Mouse (Mus musculus): ENCODE measurements at regions not wholly inside any gene's neighbourhood (a gene's known extent, or its start where the extent isn't known, plus 50 kb on each side); places are given as distances from the start of the nearest gene placed in this dataset.

DNA sequence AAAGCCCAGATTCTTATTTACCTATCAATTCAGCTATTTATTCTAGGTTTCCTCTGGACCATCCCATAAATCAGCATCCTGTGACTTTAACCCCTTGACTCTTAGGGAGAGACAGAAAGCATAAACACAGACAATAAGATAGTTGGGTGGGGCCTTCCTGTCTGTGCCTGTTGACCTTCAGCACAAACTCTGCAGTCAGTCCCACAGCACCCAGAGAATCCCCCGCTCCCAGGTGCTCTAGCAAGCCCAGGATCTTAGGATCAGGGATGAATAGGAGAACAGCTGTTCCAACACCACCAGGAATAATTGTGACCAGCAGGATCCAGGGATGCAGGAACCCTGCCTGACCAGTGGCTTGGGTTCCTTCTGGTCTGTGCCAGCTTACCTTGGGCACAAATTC is 107.8 kb downstream of the Basp1 start:
- 84% methylated on average over 1 of the region's 1 CpGs for WGBS
- no peaks in the 10 kb centered on the region; the same call in 1 of the 2 replicates for H3K27me3 ChIP-seq (ENCODE audit: control insufficient read depth, insufficient read depth, low read length)
- H3K27ac ChIP-seq (ENCODE audit: insufficient read depth, low read length): no peak overlapping the region
- no peaks in the 10 kb centered on the region for H3K4me1 ChIP-seq (ENCODE audit: control insufficient read depth, insufficient read depth, low read length)
- TF ChIP-seq POLR2A (IDR thresholded peaks at IDR 0.05; ENCODE audit: borderline replicate concordance, insufficient read depth, low read length) (no peak), CTCF (IDR thresholded peaks at IDR 0.05; ENCODE audit: borderline replicate concordance, insufficient read depth, low read depth, low read length) (no peak)
- DNase-seq: no peak
- H3K4me3 ChIP-seq (replicated peaks; ENCODE audit: insufficient read depth, low read depth, low read length): no peak overlapping the region

DNA sequence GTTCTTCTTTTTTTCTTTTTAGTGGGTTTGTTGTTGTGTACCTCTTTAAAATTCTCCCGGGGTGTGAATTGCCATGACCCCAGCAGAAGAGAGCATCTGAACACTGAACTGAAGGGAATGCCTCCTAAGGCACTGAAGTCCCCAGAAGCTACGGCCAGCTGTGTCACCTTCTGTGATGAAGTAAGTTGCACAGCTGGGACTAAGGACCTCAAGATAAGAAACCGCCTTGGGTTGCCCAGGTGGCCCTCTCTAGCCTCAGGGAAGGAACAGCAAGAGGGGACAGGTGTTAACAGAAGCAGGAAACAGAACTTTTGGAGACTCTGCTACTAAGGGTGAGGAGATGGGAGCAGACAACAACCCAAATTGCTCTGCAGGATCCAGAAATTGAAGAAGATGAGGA is 110.2 kb downstream of the Basp1 start:
- WGBS: 68% methylated on average over 3 of the region's 3 CpGs
- Histone ChIP-seq H3K4me3 (replicated peaks; ENCODE audit: insufficient read depth, low read depth, low read length) (no peak overlapping the region), H3K27ac (ENCODE audit: insufficient read depth, low read length) (no peak overlapping the region), H3K4me1 (ENCODE audit: control insufficient read depth, insufficient read depth, low read length) (no peaks in the 10 kb centered on the region), H3K27me3 (ENCODE audit: control insufficient read depth, insufficient read depth, low read length) (no peaks in the 10 kb centered on the region; the same call in 1 of the 2 replicates)
- no peak for TF ChIP-seq POLR2A (IDR thresholded peaks at IDR 0.05; ENCODE audit: borderline replicate concordance, insufficient read depth, low read length)
- no peak for TF ChIP-seq CTCF (IDR thresholded peaks at IDR 0.05; ENCODE audit: borderline replicate concordance, insufficient read depth, low read depth, low read length)
- no peak for DNase-seq

DNA sequence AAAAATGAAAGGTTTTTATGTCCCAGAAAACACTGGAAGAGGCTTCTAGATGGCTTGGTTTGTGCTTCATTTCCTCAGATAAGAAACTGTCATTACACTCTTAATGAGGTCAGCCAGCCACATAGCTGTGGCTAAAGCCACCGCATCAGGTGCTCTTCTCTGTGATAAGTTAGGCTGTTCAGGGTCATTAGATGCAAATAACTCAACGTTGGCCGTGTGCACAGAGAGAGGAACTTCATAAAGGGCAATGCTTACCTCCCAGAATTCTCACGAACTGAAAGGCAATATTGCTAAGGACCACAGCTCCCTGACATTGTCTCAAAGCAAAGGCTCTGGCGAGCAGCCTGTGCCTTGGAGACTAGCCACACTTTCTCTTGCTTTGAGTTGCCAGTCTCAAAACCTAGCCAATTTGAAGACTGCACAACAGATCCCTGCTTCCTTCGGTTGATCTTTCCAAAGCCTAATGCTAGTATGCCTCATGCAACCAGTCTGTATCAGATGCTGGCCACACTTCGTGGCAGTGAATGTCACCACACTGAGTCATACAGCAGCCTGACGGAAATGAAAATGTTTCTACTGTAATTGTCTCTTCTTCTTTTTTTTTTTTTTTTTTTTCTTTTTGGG is 110.8 kb downstream of the Basp1 start:
- TF ChIP-seq CTCF (IDR thresholded peaks at IDR 0.05; ENCODE audit: borderline replicate concordance, insufficient read depth, low read depth, low read length): no peak
- no peak for TF ChIP-seq POLR2A (IDR thresholded peaks at IDR 0.05; ENCODE audit: borderline replicate concordance, insufficient read depth, low read length)
- peak; percentile 23 to 31 for DNase-seq
- Histone ChIP-seq H3K4me3 (replicated peaks; ENCODE audit: insufficient read depth, low read depth, low read length) (no peak overlapping the region), H3K27ac (ENCODE audit: insufficient read depth, low read length) (no peak overlapping the region), H3K27me3 (ENCODE audit: control insufficient read depth, insufficient read depth, low read length) (no peaks in the 10 kb centered on the region; the same call in 1 of the 2 replicates), H3K4me1 (ENCODE audit: control insufficient read depth, insufficient read depth, low read length) (no peaks in the 10 kb centered on the region)
- WGBS: 14% methylated on average over 8 of the region's 8 CpGs

DNA sequence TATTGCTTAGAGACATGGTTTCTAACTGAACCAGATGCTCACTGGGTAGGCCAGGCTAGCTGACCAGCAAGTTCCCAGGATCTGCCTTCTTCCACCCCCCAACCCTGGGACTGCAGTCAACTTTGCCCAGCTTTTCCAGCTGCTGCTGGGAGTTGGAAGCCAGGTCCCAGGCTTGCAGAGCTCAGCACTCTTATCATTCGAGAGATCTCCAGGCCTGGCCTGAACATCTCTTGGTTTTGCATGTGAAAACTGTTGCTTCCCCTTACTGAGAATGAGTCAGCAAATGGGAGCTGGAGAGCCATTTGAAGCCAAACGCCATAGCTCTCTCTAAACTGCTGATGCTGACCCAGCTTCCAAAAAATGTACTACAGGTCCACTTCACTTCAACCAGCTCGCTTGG is 111.8 kb downstream of the Basp1 start:
- Histone ChIP-seq H3K27me3 (ENCODE audit: control insufficient read depth, insufficient read depth, low read length) (no peaks in the 10 kb centered on the region; the same call in 1 of the 2 replicates), H3K4me1 (ENCODE audit: control insufficient read depth, insufficient read depth, low read length) (no peaks in the 10 kb centered on the region), H3K27ac (ENCODE audit: insufficient read depth, low read length) (no peak overlapping the region), H3K4me3 (replicated peaks; ENCODE audit: insufficient read depth, low read depth, low read length) (no peak overlapping the region)
- no peak for TF ChIP-seq POLR2A (IDR thresholded peaks at IDR 0.05; ENCODE audit: borderline replicate concordance, insufficient read depth, low read length)
- no peak for DNase-seq
- WGBS: 75% methylated on average over 3 of the region's 3 CpGs

DNA sequence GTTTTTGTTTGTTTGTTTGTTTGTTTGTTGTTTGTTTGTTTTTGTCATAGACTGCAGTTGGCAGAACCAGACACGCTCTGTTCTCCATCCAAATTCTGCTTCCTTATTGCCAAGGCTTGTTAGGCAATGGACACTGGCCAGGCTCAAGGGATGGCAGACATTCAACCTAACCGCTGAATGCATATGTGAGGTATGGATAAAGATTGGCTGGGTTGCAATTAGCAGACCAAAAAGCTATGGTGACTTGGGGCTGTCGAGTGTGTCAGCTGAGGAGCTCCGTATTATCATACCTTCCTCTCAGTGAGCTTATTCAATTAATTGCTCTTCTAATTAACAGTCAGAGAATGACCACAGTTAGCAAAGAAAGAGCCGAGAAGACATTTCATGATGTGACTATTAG is 116.3 kb downstream of the Basp1 start:
- TF ChIP-seq POLR2A (IDR thresholded peaks at IDR 0.05; ENCODE audit: borderline replicate concordance, insufficient read depth, low read length): no peak
- no peak for TF ChIP-seq CTCF (IDR thresholded peaks at IDR 0.05; ENCODE audit: borderline replicate concordance, insufficient read depth, low read depth, low read length)
- no peaks in the 10 kb centered on the region for H3K4me1 ChIP-seq (ENCODE audit: control insufficient read depth, insufficient read depth, low read length)
- WGBS: 15% methylated on average over 5 of the region's 5 CpGs
- no peaks in the 10 kb centered on the region; the same call in 1 of the 2 replicates for H3K27me3 ChIP-seq (ENCODE audit: control insufficient read depth, insufficient read depth, low read length)
- DNase-seq: peak in 1 of 2 experiments; percentile 11
- no peak overlapping the region for H3K4me3 ChIP-seq (replicated peaks; ENCODE audit: insufficient read depth, low read depth, low read length)
- H3K27ac ChIP-seq (ENCODE audit: insufficient read depth, low read length): no peak overlapping the region

DNA sequence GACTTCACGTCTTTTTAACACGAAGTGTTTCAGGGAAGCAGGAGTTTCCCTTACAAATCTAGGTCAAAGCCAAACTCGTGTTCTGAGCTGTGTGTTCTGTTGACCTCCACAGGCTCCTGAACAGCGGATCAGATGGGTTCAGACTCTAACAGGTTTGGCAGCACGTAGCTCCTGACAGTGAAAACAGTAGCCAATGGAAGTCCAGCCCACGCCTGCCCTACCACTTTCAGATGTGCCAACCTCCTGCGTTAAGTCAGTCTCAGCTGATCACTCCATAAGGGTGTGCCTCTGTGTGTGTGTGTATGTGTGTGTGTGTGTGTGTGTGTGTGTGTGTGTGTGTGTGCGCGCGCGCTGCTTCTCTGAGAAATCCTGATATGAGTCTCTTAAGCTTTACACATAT is 116.8 kb downstream of the Basp1 start:
- Histone ChIP-seq H3K4me3 (replicated peaks; ENCODE audit: insufficient read depth, low read depth, low read length) (no peak overlapping the region), H3K27me3 (ENCODE audit: control insufficient read depth, insufficient read depth, low read length) (no peaks in the 10 kb centered on the region; the same call in 1 of the 2 replicates), H3K4me1 (ENCODE audit: control insufficient read depth, insufficient read depth, low read length) (no peaks in the 10 kb centered on the region), H3K27ac (ENCODE audit: insufficient read depth, low read length) (no peak overlapping the region)
- no peak for DNase-seq
- WGBS: 59% methylated on average over 11 of the region's 11 CpGs
- TF ChIP-seq POLR2A (IDR thresholded peaks at IDR 0.05; ENCODE audit: borderline replicate concordance, insufficient read depth, low read length) (no peak), CTCF (IDR thresholded peaks at IDR 0.05; ENCODE audit: borderline replicate concordance, insufficient read depth, low read depth, low read length) (no peak)

DNA sequence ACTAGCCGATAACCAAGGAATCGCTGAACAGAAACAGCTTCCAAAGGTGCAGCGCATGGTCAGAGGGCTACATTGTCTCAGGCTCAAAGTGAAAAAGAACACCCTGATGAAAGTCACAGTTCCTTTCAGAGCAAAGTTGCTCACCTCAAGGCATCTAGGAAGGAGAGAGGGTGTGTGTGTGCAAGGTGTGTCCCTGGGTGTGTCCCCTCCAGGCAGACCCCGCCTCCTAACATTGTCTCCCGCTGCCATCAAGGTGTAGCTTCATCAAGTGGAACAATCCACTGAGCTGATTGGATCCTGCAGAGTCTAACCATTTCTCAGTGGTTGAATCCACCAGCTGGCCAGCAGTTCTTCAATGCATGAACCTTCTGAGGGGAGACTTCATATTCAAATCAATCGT is 117.8 kb downstream of the Basp1 start:
- Histone ChIP-seq H3K27ac (ENCODE audit: insufficient read depth, low read length) (no peak overlapping the region), H3K27me3 (ENCODE audit: control insufficient read depth, insufficient read depth, low read length) (no peaks in the 10 kb centered on the region; the same call in 1 of the 2 replicates), H3K4me1 (ENCODE audit: control insufficient read depth, insufficient read depth, low read length) (no peaks in the 10 kb centered on the region), H3K4me3 (replicated peaks; ENCODE audit: insufficient read depth, low read depth, low read length) (no peak overlapping the region)
- TF ChIP-seq CTCF (IDR thresholded peaks at IDR 0.05; ENCODE audit: borderline replicate concordance, insufficient read depth, low read depth, low read length) (no peak), POLR2A (IDR thresholded peaks at IDR 0.05; ENCODE audit: borderline replicate concordance, insufficient read depth, low read length) (no peak)
- DNase-seq: no peak
- 97% methylated on average over 6 of the region's 6 CpGs for WGBS

DNA sequence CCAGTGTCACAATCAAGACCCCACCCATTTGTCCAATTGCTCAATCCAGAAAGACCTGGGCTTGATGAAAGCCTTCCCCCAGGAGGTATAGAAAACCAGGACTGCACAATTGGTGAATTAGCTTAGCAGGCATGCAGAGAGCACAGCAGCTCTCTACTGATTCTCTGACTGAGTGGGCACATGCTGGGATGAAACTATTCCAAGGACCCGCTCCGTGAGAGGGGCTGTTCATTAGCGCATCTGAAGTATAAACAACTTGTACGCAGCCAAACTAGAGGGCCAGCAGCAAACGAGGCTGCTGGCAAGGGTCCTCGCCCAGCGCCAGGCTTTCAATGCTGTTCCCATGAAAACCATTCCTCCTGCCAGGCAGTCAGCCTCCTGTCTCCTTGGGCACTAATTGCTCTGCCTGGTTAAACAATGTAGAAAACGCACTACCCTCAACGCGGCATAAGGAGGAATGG is 122.3 kb downstream of the Basp1 start:
- TF ChIP-seq POLR2A (IDR thresholded peaks at IDR 0.05; ENCODE audit: borderline replicate concordance, insufficient read depth, low read length) (no peak), CTCF (IDR thresholded peaks at IDR 0.05; ENCODE audit: borderline replicate concordance, insufficient read depth, low read depth, low read length) (no peak)
- H3K27ac ChIP-seq (ENCODE audit: insufficient read depth, low read length): no peak overlapping the region
- no peaks in the 10 kb centered on the region for H3K4me1 ChIP-seq (ENCODE audit: control insufficient read depth, insufficient read depth, low read length)
- peak in 1 of 2 experiments; percentile 17 for DNase-seq
- H3K27me3 ChIP-seq (ENCODE audit: control insufficient read depth, insufficient read depth, low read length): no peaks in the 10 kb centered on the region; the same call in 1 of the 2 replicates
- no peak overlapping the region for H3K4me3 ChIP-seq (replicated peaks; ENCODE audit: insufficient read depth, low read depth, low read length)
- WGBS: 4% methylated on average over 10 of the region's 10 CpGs
